Mouse (Mus musculus): ENCODE measurements around the gene Bri3bp.
A peak's percentile ranks its signal among the peaks of the same experiment; 100 is the strongest.
"Not testable (repeated sequence)": the region's sequence is repeated elsewhere in the genome, so short reads cannot be mapped to it uniquely, and the experiment has no call there.

Bri3bp gene

GRCm38 (mm10) chr5:125441234-125442114 lies at the start of gene Bri3bp:
Gene Bri3bp (plus strand): TSS chr5:125441568.
- peak; percentile 50 for DNase-seq

- peak; percentile 59 for DNase-seq
These were observed 49.8 kb upstream of the Bri3bp start for GRCm38 (mm10) chr5:125391609-125392008.

- not testable (repeated sequence) for DNase-seq
These were observed 49.2 kb upstream of the Bri3bp start for GRCm38 (mm10) chr5:125392176-125392575.

GRCm38 (mm10) chr5:125392618-125392976 lies 48.8 kb upstream of the Bri3bp start:
- DNase-seq = no peak

- peak; percentile 92 for DNase-seq
These were observed 48.3 kb upstream of the Bri3bp start for GRCm38 (mm10) chr5:125392977-125393621.

GRCm38 (mm10) chr5:125393622-125394603 lies 47.5 kb upstream of the Bri3bp start:
- no peak for DNase-seq

- DNase-seq = no peak
These were observed 46.4 kb upstream of the Bri3bp start for GRCm38 (mm10) chr5:125395008-125395407.

- no peak for DNase-seq
These were observed 40.5 kb upstream of the Bri3bp start for GRCm38 (mm10) chr5:125400903-125401302.

GRCm38 (mm10) chr5:125402476-125402875 lies 38.9 kb upstream of the Bri3bp start:
- DNase-seq = no peak

GRCm38 (mm10) chr5:125402991-125403390 lies 38.4 kb upstream of the Bri3bp start:
- DNase-seq = no peak

GRCm38 (mm10) chr5:125403481-125404465 lies 37.6 kb upstream of the Bri3bp start:
- DNase-seq = peak; percentile 57

- DNase-seq = no peak
These were observed 36.8 kb upstream of the Bri3bp start for GRCm38 (mm10) chr5:125404536-125404902.

- DNase-seq = no peak
These were observed 36.3 kb upstream of the Bri3bp start for GRCm38 (mm10) chr5:125404903-125405545.

- peak; percentile 83 for DNase-seq
These were observed 35.7 kb upstream of the Bri3bp start for GRCm38 (mm10) chr5:125405546-125406248.

- peak; percentile 60 for DNase-seq
These were observed 34.9 kb upstream of the Bri3bp start for GRCm38 (mm10) chr5:125406322-125407016.

- DNase-seq = no peak
These were observed 34.1 kb upstream of the Bri3bp start for GRCm38 (mm10) chr5:125407020-125407830.

- DNase-seq = no peak
These were observed 33.3 kb upstream of the Bri3bp start for GRCm38 (mm10) chr5:125407910-125408575.

GRCm38 (mm10) chr5:125408842-125409241 lies 32.5 kb upstream of the Bri3bp start:
- DNase-seq = peak; percentile 60
